Mouse (Mus musculus) hindbrain, postnatal 0 days (tissue): ENCODE results near the gene Krtap1-5. TPM values are rescaled to one million over a fixed set of nuclear protein-coding genes. Genes with fewer than 3 reads are reported as not detected.

Experiments used
- ATAC-seq: fragments of 200-750 bp; cut with Nextera tagmentation; 2 replicates; pipeline ENCODE4 v1.8.0; 2017; ENCODE audit warnings: mild to moderate bottlenecking, moderate TSS enrichment, moderate library complexity
- DNase-seq: peaks from one replicate; pipeline ENCODE4 v3.0.0-alpha.2; 2015; ENCODE audit warnings: low spot score
- H3K27ac ChIP-seq: fragments of 300-500 bp; sonication (generic); 2 replicates; pipeline ENCODE4 v1.5.1; 2014; ENCODE audit warnings: mild to moderate bottlenecking
- H3K27me3 ChIP-seq: fragments of 300-500 bp; sonication (generic); 2 replicates; pipeline ENCODE4 v1.6.1; 2014; ENCODE audit warnings: low read length, mixed read lengths; ENCODE audit not compliant: insufficient read depth
- H3K36me3 ChIP-seq: fragments of 300-500 bp; sonication (generic); 2 replicates; pipeline ENCODE4 v1.6.1; 2014; ENCODE audit warnings: low read length, mixed read lengths; ENCODE audit not compliant: insufficient read depth
- H3K4me1 ChIP-seq: fragments of 300-500 bp; sonication (generic); 2 replicates; pipeline ENCODE4 v1.6.1; 2014; ENCODE audit warnings: antibody characterized with exemption, low read length, mixed read lengths; ENCODE audit not compliant: insufficient read depth
- H3K4me2 ChIP-seq: fragments of 300-500 bp; sonication (generic); 2 replicates; pipeline ENCODE4 v1.6.1; 2014; ENCODE audit warnings: low read depth, mild to moderate bottlenecking, low read length, moderate library complexity, mixed read lengths
- H3K4me3 ChIP-seq: fragments of 300-500 bp; sonication (generic); 2 replicates; pipeline ENCODE4 v1.5.1; 2014; ENCODE audit warnings: low read length
- H3K9ac ChIP-seq: fragments of 300-500 bp; sonication (generic); replicated peaks from 2 replicates; pipeline ENCODE4 v1.6.1; 2014; ENCODE audit warnings: mild to moderate bottlenecking, low read length, moderate library complexity, mixed read lengths
- H3K9me3 ChIP-seq: fragments of 300-500 bp; sonication (generic); 2 replicates; pipeline ENCODE4 v1.6.1; 2016; ENCODE audit warnings: low read length, mixed read lengths
- CTCF ChIP-seq: IDR thresholded peaks from 2 replicates; pipeline ENCODE4 v1.5.1; 2016; ENCODE audit warnings: antibody characterized with exemption, control low read depth, low read depth
- WGBS: fragments of 180-500 bp; shearing (Covaris S2); extraction: QIAGEN DNeasy Blood & Tissue Kit; methylation state at CpG from one replicate; pipeline ENCODE4 v1.1.7; 2014; 5-methylcytosine and 5-hydroxymethylcytosine counted together
- polyA plus RNA-seq: library from polyadenylated mRNA; unstranded; fragments of >200 nt; fragmentation: Nextera tagmentation; extraction: Ambion mirVana; gene quantifications from 2 replicates; pipeline ENCODE4 v1.2.1, GENCODE M21; 2015
- total RNA-seq: library from RNA; depleted of rRNA; stranded (reverse); fragments of >200 nt; gene quantifications from 2 replicates; pipeline ENCODE4 v1.2.3, GENCODE M21; 2014

Krtap1-5 gene
- total and polyA plus RNA-seq, 2 experiments from 2014 or later: not detected

DNA sequence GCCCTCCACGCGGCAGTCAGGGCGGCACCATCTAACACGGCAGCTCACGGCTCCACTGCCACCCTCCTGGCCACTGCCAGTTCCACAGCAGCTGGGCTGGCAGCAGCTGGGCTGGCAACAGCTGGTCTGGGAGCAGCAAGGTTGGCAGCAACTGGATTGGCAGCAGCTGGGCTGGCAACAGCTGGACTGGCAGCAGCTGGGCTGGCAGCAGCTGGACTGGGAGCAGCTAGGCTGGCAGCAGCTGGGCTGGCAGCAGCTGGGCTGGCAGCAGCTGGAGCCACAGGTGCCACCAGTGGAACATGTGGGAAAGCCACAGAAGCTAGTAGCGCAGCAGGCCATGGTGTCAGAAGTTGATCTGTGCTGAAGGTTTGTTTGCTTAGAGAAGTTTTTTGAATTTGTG is 10.2 kb upstream of the Krtap1-5 start, which contains the start of gene Krtap1-3:
Krtap1-3 (minus strand) TSS at position 359 of the 400 bp plus-strand sequence.
- Histone ChIP-seq H3K27ac (no peak within 1 kb of the TSS), H3K27me3 (no peaks in the 10 kb centered on the region), H3K36me3 (no peaks in the 10 kb centered on the region), H3K4me1 (no peaks in the 10 kb centered on the region), H3K4me2 (no peak within 1 kb of the TSS), H3K9ac (no peak within 1 kb of the TSS), H3K4me3 (no peak within 1 kb of the TSS), H3K9me3 (no peaks in the 10 kb centered on the region)
- DNase-seq (no peak), ATAC-seq (no peak)
- no peak for TF ChIP-seq CTCF
- 77% methylated on average over 6 of the region's 6 CpGs for WGBS

DNA sequence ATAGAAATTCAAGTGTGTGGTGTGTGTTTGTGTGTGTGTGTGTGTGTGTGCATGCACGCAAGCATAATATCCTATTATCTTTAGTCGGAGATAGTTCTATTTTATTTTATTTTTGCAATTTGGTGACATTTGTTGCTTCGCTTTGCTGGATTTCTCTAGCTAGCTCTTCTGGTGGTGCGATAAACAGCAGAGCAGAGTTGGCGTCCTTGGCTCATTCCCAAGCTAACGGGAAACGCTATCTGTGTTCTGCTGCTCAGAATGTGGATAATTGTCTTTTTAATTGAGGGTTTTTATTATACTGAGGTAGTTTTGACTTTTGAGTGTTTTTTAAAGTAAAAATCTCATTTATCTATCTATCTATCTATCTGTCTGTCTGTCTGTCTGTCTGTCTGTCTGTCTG is 4.3 kb upstream of the Krtap1-5 start:
- TF ChIP-seq CTCF: no peak
- Histone ChIP-seq H3K36me3 (no peaks in the 10 kb centered on the region), H3K4me3 (no peak overlapping the region), H3K4me2 (no peak overlapping the region), H3K27ac (no peak overlapping the region), H3K9me3 (no peaks in the 10 kb centered on the region), H3K4me1 (no peaks in the 10 kb centered on the region), H3K27me3 (no peaks in the 10 kb centered on the region), H3K9ac (no peak overlapping the region)
- no peak for DNase-seq
- no peak for ATAC-seq
- 86% methylated on average over 7 of the region's 7 CpGs for WGBS

DNA sequence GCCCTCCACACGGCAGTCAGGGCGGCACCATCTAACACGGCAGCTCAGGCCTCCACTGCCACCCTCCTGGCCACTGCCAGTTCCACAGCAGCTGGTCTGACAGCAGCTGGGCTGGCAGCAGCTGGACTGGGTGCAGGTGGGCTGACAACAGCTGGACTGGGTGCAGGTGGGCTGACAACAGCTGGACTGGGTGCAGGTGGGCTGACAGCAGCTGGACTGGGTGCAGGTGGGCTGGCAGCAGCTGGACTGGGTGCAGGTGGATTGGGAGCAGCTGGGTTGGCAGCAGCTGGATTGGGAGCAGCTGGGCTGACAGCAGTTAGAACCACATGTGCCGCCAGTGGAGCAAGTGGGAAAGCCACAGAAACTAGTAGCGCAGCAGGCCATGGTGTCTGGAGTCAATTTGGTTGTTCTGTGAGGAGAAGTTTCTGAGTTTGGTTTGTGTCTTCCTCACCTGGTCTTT is 2.5 kb upstream of the Krtap1-5 start, which contains the start of gene Krtap1-4:
Krtap1-4 (minus strand) TSS at position 410 of the 460 bp plus-strand sequence.
- no peak for ATAC-seq
- H3K9me3 ChIP-seq: no peaks in the 10 kb centered on the region
- no peak within 1 kb of the TSS for H3K4me3 ChIP-seq
- no peaks in the 10 kb centered on the region for H3K27me3 ChIP-seq
- no peak for DNase-seq
- H3K27ac ChIP-seq: no peak within 1 kb of the TSS
- no peak within 1 kb of the TSS for H3K4me2 ChIP-seq
- H3K9ac ChIP-seq: no peak within 1 kb of the TSS
- TF ChIP-seq CTCF: no peak
- 69% methylated on average over 5 of the region's 5 CpGs for WGBS
- no peaks in the 10 kb centered on the region for H3K4me1 ChIP-seq
- no peaks in the 10 kb centered on the region for H3K36me3 ChIP-seq

DNA sequence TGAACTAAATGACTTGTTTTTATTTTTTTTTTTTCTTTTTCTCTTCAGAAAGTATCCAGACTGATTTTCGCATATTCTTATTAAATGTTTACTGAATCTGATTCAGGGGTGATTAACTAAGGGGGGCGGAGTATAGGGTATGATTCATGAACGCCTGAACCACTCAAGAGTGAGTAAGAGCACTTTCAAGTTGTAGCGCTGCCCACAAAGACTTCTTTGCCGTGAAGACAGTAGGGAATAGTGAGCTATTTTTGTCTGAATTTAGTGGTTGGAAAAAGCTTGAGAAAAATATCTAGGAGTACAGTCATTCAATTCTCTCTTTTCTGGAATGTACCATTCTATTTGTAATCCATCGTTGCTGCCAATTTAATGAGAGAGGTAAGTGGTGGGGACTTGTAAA is 748 bp upstream of the Krtap1-5 start:
- H3K9me3 ChIP-seq: no peaks in the 10 kb centered on the region
- WGBS: 86% methylated on average over 6 of the region's 6 CpGs
- DNase-seq (no peak), ATAC-seq (no peak)
- H3K9ac ChIP-seq: no peak overlapping the region
- H3K27ac ChIP-seq: no peak overlapping the region
- H3K4me1 ChIP-seq: no peaks in the 10 kb centered on the region
- H3K36me3 ChIP-seq: no peaks in the 10 kb centered on the region
- H3K27me3 ChIP-seq: no peaks in the 10 kb centered on the region
- H3K4me3 ChIP-seq: no peak overlapping the region
- no peak overlapping the region for H3K4me2 ChIP-seq
- no peak for TF ChIP-seq CTCF

DNA sequence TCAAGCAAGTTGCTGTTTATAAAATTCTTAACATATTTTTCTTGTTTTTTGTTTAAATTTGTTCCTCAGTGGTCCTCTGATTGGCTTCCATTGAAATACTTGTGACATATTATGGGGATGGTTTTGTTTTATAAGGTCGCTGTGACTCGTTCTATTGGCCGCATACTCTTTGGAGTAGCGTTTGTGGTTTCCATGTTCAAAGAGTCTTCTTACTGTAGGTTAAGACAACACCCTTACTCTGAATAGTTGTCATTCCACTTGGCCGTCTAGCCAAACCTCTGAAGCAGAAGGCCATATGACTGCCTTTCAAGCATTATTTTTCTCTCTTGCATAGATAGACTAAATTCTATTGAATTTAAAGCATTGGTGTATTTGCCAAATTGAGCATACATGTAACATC is 235 bp upstream of the Krtap1-5 start:
- WGBS: 92% methylated on average over 5 of the region's 5 CpGs
- Histone ChIP-seq H3K9me3 (no peaks in the 10 kb centered on the region), H3K4me2 (no peak overlapping the region), H3K4me1 (no peaks in the 10 kb centered on the region), H3K36me3 (no peaks in the 10 kb centered on the region), H3K9ac (no peak overlapping the region), H3K27ac (no peak overlapping the region), H3K27me3 (no peaks in the 10 kb centered on the region), H3K4me3 (no peak overlapping the region)
- ATAC-seq: no peak
- no peak for DNase-seq
- no peak for TF ChIP-seq CTCF

DNA sequence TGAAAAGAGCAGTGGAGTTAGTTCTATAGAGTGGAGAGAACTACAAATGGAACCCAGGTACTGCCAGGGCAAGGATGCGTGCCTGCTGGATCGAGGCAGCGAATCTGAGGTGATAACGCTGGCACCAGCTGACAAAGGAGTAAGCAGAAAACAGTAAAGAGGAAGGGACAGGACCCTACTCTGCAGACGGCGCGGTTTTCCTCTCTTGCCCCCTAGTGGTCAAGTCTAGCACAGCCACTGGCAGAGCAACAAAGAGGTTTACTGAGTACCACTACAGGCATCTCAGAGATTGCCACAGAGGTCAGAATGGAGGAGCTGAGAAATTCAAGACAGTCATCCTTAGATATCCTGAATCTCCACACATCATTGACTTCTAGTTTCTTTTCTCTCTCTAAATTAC is 6.7 kb downstream of the Krtap1-5 start:
- Histone ChIP-seq H3K9me3 (no peaks in the 10 kb centered on the region), H3K9ac (no peak overlapping the region), H3K27me3 (no peaks in the 10 kb centered on the region), H3K36me3 (no peaks in the 10 kb centered on the region), H3K4me3 (no peak overlapping the region), H3K4me2 (peak overlapping the region; percentile 40), H3K27ac (no peak overlapping the region), H3K4me1 (no peaks in the 10 kb centered on the region)
- TF ChIP-seq CTCF: peak; percentile 93
- peak; percentile 79; the same call in 1 of the 2 replicates for ATAC-seq
- WGBS: 4% methylated on average over 7 of the region's 7 CpGs
- DNase-seq: peak; percentile 86

DNA sequence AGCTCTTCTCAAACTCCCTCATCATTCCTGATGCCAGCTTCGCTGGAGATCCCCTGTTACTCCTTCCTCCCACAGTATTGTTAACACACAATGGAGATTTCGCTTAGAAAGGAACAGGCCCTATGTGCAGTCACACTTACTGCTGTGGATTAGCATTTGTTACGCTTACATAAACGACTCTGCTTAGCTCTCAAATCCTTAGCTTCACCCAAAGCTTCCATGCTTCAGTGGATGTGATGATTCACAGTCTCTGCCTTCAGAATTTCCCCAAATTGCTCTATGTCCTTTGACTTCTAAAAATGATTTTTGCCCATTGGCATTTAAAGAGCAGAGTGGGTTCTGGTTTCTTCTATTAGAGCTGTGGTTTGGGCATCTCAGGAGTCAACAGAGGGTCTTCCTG is 7.7 kb downstream of the Krtap1-5 start:
- DNase-seq (no peak), ATAC-seq (no peak)
- no peak for TF ChIP-seq CTCF
- H3K9me3 ChIP-seq: no peaks in the 10 kb centered on the region
- no peak overlapping the region for H3K4me2 ChIP-seq
- H3K27ac ChIP-seq: no peak overlapping the region
- WGBS: 30% methylated on average over 4 of the region's 4 CpGs
- H3K27me3 ChIP-seq: no peaks in the 10 kb centered on the region
- no peak overlapping the region for H3K9ac ChIP-seq
- no peaks in the 10 kb centered on the region for H3K4me1 ChIP-seq
- no peaks in the 10 kb centered on the region for H3K36me3 ChIP-seq
- no peak overlapping the region for H3K4me3 ChIP-seq
